Mouse (Mus musculus) heart, embryonic 14.5 days (tissue): ENCODE measurements around the gene Spata48. TPM values are rescaled to one million over a fixed set of nuclear protein-coding genes. Genes with fewer than 3 reads are reported as not detected.

Source experiments
- ATAC-seq: fragments of 200-750 bp; cut with Nextera tagmentation; 2 replicates; pipeline ENCODE4 v1.8.0; 2017; ENCODE audit warnings: low read depth, moderate TSS enrichment; ENCODE audit not compliant: insufficient number of reproducible peaks, insufficient read depth, low FRiP score
- H3K27ac ChIP-seq, 2 experiments: fragments of 200-500 bp in 1 of 2; fragments of 300-500 bp in 1 of 2; sonication (generic) in 1 of 2; replicated peaks in 1 of 2; 2 replicates each; pipeline ENCODE4 v1.5.1; 2012 to 2014; ENCODE audit warnings: low read depth in 2 of 2, low read length in 2 of 2, control low read depth in 1 of 2, mild to moderate bottlenecking in 1 of 2, mixed read lengths in 1 of 2; ENCODE audit not compliant: control insufficient read depth in 1 of 2, insufficient read depth in 1 of 2
- H3K27me3 ChIP-seq: fragments of 300-500 bp; sonication (generic); 2 replicates; pipeline ENCODE4 v1.6.1; 2014; ENCODE audit warnings: mild to moderate bottlenecking, low read length, control low read depth; ENCODE audit not compliant: control insufficient read depth, insufficient read depth
- H3K36me3 ChIP-seq: fragments of 300-500 bp; sonication (generic); 2 replicates; pipeline ENCODE4 v1.6.1; 2014; ENCODE audit warnings: mild to moderate bottlenecking, control low read depth, low read length, mixed read lengths; ENCODE audit not compliant: control insufficient read depth, insufficient read depth
- H3K4me1 ChIP-seq, 2 experiments: fragments of 200-500 bp in 1 of 2; fragments of 300-500 bp in 1 of 2; sonication (generic) in 1 of 2; 2 replicates each; pipeline ENCODE4 v1.6.1; 2012 to 2014; ENCODE audit warnings: low read length in 2 of 2, control low read depth in 1 of 2, mixed read lengths in 1 of 2; ENCODE audit not compliant: control insufficient read depth in 2 of 2, insufficient read depth in 2 of 2
- H3K4me2 ChIP-seq: fragments of 300-500 bp; sonication (generic); 2 replicates; pipeline ENCODE4 v1.6.1; 2014; ENCODE audit warnings: mild to moderate bottlenecking, low read length
- H3K4me3 ChIP-seq, 2 experiments: fragments of 200-500 bp in 1 of 2; fragments of 300-500 bp in 1 of 2; sonication (generic) in 1 of 2; 2 replicates each; pipeline ENCODE4 v1.5.1; 2012 to 2014; ENCODE audit warnings: low read length in 2 of 2, mild to moderate bottlenecking in 2 of 2, control low read depth in 1 of 2, low read depth in 1 of 2, moderate library complexity in 1 of 2; ENCODE audit not compliant: control insufficient read depth in 1 of 2, insufficient read depth in 1 of 2
- H3K9ac ChIP-seq: fragments of 300-500 bp; sonication (generic); 2 replicates; pipeline ENCODE4 v1.6.1; 2014; ENCODE audit warnings: mild to moderate bottlenecking, low read length
- H3K9me3 ChIP-seq: fragments of 300-500 bp; sonication (generic); 2 replicates; pipeline ENCODE4 v1.6.1; 2016; ENCODE audit warnings: low read length, control low read depth; ENCODE audit not compliant: control insufficient read depth
- WGBS: fragments of 180-500 bp; shearing (Covaris S2); extraction: QIAGEN DNeasy Blood & Tissue Kit; methylation state at CpG from one replicate; pipeline ENCODE4 v1.1.7; 2014; 5-methylcytosine and 5-hydroxymethylcytosine counted together
- polyA plus RNA-seq: library from polyadenylated mRNA; unstranded; fragments of >200 nt; fragmentation: Nextera tagmentation; extraction: Ambion mirVana; gene quantifications from 2 replicates; pipeline ENCODE4 v1.2.1, GENCODE M21; 2014

Gene Spata48
- 1.4 and 2.2 TPM in 2 replicates for polyA plus RNA-seq

DNA sequence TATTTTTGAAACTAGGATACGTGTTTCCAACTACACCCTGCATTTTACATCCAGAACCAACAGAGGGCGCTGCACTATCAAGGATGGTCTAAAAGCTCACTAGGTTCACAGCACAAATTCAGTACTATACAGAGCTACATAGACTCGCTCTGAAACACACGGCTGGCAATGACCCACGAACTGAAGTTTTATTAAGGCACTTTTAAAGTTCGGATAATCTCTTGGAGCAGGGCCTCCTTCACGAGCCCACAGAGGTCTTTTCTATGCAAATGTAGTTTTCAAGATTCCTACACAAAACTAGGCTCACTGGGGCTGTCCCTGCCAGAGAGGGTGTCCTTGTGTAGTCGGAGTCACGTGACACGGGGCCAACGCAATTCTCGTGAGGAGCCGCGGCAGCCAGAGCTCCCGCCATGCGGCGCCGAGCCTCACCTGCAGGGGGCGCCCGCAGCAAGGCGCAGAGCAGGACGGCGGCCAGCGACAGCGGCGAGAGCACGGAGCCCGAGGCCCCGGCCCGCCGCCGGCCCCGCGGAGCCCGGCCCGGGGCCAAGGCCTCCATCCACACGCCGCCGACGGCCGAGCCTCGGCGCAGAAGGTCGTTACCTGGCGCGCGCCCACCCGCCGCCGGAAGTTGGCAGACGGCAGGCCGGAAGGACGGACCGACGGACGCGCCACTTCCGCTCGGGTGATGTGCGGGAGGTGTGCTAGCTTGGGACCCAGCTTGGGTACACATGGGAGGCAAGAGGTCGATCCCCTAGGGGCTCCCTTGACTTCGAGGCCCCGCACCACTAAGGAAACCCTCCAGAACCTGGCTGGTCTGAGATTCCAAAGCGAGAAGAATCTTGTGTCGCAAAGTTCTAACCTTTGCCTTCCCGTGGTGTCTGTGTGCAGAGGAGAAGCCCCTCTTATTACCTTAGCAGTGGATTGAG is at the start of gene Spata48, which contains the start of gene Zpbp:
TSS of gene Spata48 (plus strand) at position 460 of the 926 bp plus-strand sequence.
TSS of gene Zpbp (minus strand) at position 774 of the 926 bp plus-strand sequence.
- Histone ChIP-seq H3K9me3 (no peaks in the 10 kb centered on the region), H3K4me3 (peak within 1 kb of the TSS; percentile 63 to 71), H3K9ac (peak within 1 kb of the TSS; percentile 73), H3K36me3 (no peaks in the 10 kb centered on the region), H3K27ac (peak within 1 kb of the TSS; percentile 61 to 79; a peak in 3 of 4 replicates), H3K4me1 (no peaks in the 10 kb centered on the region), H3K27me3 (no peaks in the 10 kb centered on the region), H3K4me2 (peak within 1 kb of the TSS; percentile 89)
- peak; percentile 93 for ATAC-seq
- WGBS: 3% methylated on average over 66 of the region's 66 CpGs

DNA sequence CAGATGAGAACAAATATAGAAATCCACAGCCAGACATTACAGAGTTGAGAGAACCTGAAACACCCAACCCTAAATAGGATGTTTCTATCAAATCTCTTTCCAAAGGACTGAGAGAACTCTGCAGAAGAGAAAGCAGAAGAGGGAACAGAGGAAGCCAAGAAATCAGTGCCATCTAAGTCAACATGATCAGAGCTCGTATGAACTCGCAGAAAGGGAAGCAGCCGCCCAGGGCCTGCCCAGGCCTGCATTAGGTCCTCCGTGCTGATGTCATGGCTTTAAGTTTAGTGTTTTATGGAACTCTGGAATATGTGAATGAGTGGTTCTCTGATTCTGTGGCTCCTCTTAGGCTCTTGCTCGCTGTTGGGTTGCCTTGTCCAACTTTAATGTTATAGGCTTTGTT is 47.7 kb upstream of the Spata48 start:
- Histone ChIP-seq H3K4me1 (no peaks in the 10 kb centered on the region), H3K4me3 (no peak overlapping the region), H3K36me3 (no peaks in the 10 kb centered on the region), H3K4me2 (no peak overlapping the region), H3K27me3 (no peaks in the 10 kb centered on the region), H3K27ac (no peak overlapping the region), H3K9ac (no peak overlapping the region), H3K9me3 (no peaks in the 10 kb centered on the region)
- 79% methylated on average over 5 of the region's 5 CpGs for WGBS
- no peak for ATAC-seq

DNA sequence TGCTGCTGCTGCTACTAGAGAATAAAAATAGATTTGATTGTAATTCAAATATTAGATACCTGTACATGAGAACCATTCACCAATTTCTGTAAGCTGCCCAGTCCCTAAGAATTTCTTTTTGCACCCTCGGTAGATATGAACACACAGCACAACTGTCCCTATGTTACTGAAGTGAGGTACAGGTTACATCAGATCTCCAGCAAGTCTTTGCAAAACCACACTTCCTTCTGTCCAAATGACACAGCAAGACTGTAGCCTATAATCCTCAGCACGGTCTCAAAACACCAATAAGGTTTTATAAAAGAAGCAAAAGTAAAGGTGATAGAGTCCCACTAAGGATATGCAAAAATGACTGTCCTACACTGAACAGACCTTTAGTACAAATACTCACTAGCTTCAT is 44.5 kb upstream of the Spata48 start:
- WGBS: 77% methylated on average over 2 of the region's 2 CpGs
- Histone ChIP-seq H3K27me3 (no peaks in the 10 kb centered on the region), H3K4me3 (no peak overlapping the region), H3K4me2 (no peak overlapping the region), H3K9me3 (no peaks in the 10 kb centered on the region), H3K4me1 (no peaks in the 10 kb centered on the region), H3K36me3 (no peaks in the 10 kb centered on the region), H3K27ac (no peak overlapping the region), H3K9ac (no peak overlapping the region)
- no peak for ATAC-seq

DNA sequence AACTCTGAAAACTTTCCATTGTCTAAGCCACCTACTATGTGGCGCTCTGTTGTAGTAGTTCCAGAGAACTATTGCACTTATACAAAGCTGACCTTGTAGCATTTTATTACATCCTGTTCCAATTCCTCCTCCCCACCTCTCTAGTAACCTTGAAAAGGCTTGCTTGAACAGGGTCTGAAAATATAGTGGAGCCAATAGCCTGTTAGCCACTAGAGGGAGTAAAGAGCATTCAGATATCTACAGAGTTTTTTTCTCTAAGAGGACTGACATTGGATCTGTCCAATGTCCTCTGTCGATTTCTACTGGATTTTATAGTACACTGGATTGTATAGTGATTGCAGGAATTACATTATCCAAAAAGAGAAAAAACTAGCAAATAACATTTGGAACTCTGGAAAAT is 6.9 kb upstream of the Spata48 start:
- no peaks in the 10 kb centered on the region for H3K36me3 ChIP-seq
- H3K9ac ChIP-seq: no peak overlapping the region
- H3K9me3 ChIP-seq: no peaks in the 10 kb centered on the region
- H3K27me3 ChIP-seq: no peaks in the 10 kb centered on the region
- H3K27ac ChIP-seq: no peak overlapping the region
- H3K4me3 ChIP-seq: no peak overlapping the region
- no peak for ATAC-seq
- H3K4me1 ChIP-seq: no peaks in the 10 kb centered on the region
- 21% methylated on average over 2 of the region's 2 CpGs for WGBS
- H3K4me2 ChIP-seq: no peak overlapping the region

DNA sequence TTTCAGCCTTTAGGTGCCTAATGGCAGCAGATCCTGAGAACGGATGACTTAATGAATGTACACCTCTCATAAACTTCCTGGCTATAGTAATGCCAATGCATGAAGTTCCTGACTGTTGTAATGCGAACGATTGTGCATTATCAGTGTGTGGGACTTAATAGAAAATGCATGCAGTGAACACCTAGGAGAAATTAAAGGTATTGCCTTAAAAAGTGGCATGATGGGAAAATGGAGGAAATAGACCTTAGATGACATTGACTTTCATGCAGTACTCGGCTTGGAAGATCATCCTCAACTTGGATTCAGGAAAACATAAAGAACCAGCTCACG is 632 bp downstream of the Spata48 start:
- Histone ChIP-seq H3K4me1 (no peaks in the 10 kb centered on the region), H3K9me3 (no peaks in the 10 kb centered on the region), H3K4me2 (peak overlapping the region; percentile 89), H3K4me3 (peak overlapping the region; percentile 63 to 71), H3K36me3 (no peaks in the 10 kb centered on the region), H3K9ac (peak overlapping the region; percentile 73), H3K27me3 (no peaks in the 10 kb centered on the region; the same call in none of the 2 replicates), H3K27ac (peak overlapping the region in 1 of 2 experiments; percentile 61; a peak in 1 of 4 replicates)
- ATAC-seq: no peak
- 84% methylated on average over 5 of the region's 5 CpGs for WGBS

DNA sequence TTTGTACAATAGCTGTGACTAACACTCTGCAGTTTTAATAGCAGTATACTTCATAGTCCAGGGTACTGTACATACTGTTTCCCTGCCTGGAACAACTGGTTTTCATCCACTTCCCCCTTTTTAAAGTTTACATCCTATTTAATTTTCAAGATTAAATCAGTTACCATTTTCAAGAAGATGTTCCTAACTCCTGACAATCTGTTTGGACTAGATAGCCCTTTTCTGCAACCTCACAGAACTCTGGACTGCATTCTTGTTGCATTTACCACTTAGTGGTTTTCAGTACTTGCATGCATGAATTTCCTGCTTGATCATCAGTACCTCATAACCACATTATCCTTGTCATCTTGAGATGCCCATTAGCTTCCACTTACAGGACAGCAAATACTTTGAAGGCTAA is 7.0 kb downstream of the Spata48 start:
- ATAC-seq: no peak
- no peak overlapping the region for H3K27ac ChIP-seq
- H3K9ac ChIP-seq: no peak overlapping the region
- no peaks in the 10 kb centered on the region; the same call in none of the 2 replicates for H3K27me3 ChIP-seq
- H3K9me3 ChIP-seq: no peaks in the 10 kb centered on the region
- H3K4me1 ChIP-seq: no peaks in the 10 kb centered on the region
- no peak overlapping the region for H3K4me3 ChIP-seq
- H3K4me2 ChIP-seq: no peak overlapping the region
- no peaks in the 10 kb centered on the region for H3K36me3 ChIP-seq

DNA sequence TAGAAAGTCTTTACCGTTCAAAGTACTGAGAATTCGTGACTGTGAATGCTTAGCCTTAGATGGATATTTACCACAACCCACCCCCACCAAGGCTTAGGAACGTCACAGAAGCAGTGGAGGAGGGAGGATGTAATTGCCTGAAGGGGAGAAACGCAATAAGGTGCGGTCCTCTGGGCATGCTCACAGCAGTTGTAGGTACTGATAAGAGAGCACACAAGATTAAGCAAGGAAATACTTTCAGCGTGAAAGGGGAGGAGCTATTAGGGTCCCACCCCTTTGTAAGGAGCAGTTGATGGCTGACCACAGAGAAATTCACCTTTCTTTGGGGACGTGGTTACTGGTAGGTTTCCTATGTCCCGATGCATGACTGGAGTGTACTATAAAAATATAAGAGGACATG is 22.5 kb downstream of the Spata48 start:
- H3K36me3 ChIP-seq: no peaks in the 10 kb centered on the region
- no peak for ATAC-seq
- no peaks in the 10 kb centered on the region for H3K27me3 ChIP-seq
- H3K9me3 ChIP-seq: no peaks in the 10 kb centered on the region
- no peak overlapping the region for H3K27ac ChIP-seq
- no peak overlapping the region for H3K4me2 ChIP-seq
- H3K4me1 ChIP-seq: no peaks in the 10 kb centered on the region
- WGBS: 43% methylated on average over 8 of the region's 8 CpGs
- H3K9ac ChIP-seq: no peak overlapping the region
- no peak overlapping the region for H3K4me3 ChIP-seq
